Mouse (Mus musculus) heart, postnatal 36 days (tissue): Measurements from ENCODE around the gene Tmem39b. TPM values are rescaled to one million over a fixed set of nuclear protein-coding genes. Genes with fewer than 3 reads are reported as not detected.

Source experiments
- DNase-seq, 2 experiments: peaks; one replicate each; pipeline ENCODE4 v3.0.0; 2021 to 2022
- intact Hi-C: fragments of 180-260 bp; cut with DNase I; formaldehyde crosslinking; loops from one replicate; pipeline ENCODE4 v1.15.1; 2025
- total RNA-seq, 2 experiments: library from RNA; stranded (reverse); gene quantifications; 2 replicates each; pipeline ENCODE4 v1.2.3; 2021

The Tmem39b gene
- total RNA-seq, 2 experiments from 2014 or later, result 4.1 to 4.7 TPM

- no peak for DNase-seq
- intact Hi-C loops, result no loop called here
Measured at GRCm38 (mm10) chr4:129697191-129697590, 553 bp upstream of the Tmem39b start.

GRCm38 (mm10) chr4:129695815-129696157 is 852 bp downstream of the Tmem39b start:
- intact Hi-C loops, result loop anchor here (1.0 kb wide), 1 partner anchor 23 kb away; the partner anchor contains the start of gene Kpna6
- no peak for DNase-seq

DNA sequence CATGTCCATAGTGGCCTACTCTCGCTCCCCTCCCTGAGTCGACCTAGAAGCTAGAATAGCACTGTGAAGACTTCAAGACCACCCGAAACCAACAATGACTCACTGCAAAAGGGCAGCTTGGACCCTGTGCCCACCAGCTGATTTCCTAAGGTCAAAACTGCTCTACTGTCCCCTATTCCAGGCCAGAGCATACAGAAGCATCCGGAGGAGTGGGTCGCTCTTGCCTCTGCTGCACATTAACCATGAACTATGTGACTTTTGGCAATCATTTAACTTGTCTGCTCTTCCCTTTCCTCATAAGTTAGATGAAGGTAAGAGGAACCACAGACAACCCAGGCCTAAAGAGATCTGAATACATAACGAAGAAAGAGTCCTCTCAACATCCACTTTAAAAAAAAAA is 12.1 kb downstream of the Tmem39b start:
- DNase-seq, result no peak
- intact Hi-C loops, result no loop called here

DNA sequence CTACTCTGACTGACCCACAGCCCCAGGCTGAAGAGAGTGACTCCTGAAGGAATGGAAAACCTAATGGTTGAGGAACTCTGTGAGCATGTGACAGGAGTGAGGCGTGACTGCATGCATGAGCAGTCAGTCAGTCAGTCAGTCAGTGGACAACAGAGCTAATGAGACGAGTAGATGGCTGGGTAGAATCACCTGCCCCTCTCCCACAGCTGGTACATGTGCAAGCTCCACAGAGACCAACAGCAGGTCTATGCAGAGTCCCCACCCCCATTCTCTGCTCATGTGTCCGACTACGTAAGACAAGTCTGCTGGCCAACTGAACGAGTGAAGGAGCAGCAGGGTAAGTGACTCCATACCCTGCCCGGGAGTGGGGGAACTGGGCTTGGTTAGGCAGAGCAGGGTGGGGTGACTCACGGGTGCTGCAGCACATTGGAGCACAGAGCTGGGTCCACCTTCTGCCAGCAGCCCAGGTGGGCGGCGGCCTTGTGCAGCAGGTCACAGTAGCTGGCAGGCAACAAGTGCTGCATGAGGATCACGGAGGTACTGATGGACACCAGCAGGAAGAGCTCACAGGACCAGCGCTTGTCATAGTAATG is 12.6 kb downstream of the Tmem39b start:
- no peak for DNase-seq
- intact Hi-C loops, result no loop called here

- intact Hi-C loops, result no loop called here
- no peak for DNase-seq
Measured at GRCm38 (mm10) chr4:129681837-129682236, 14.8 kb downstream of the Tmem39b start.

- intact Hi-C loops, result loop anchor here (1.0 kb wide), 1 partner anchor 23 kb away; the partner anchor contains the start of gene Tmem39b
- DNase-seq, result no peak
Measured at GRCm38 (mm10) chr4:129672878-129673449, 23.7 kb downstream of the Tmem39b start.

DNA sequence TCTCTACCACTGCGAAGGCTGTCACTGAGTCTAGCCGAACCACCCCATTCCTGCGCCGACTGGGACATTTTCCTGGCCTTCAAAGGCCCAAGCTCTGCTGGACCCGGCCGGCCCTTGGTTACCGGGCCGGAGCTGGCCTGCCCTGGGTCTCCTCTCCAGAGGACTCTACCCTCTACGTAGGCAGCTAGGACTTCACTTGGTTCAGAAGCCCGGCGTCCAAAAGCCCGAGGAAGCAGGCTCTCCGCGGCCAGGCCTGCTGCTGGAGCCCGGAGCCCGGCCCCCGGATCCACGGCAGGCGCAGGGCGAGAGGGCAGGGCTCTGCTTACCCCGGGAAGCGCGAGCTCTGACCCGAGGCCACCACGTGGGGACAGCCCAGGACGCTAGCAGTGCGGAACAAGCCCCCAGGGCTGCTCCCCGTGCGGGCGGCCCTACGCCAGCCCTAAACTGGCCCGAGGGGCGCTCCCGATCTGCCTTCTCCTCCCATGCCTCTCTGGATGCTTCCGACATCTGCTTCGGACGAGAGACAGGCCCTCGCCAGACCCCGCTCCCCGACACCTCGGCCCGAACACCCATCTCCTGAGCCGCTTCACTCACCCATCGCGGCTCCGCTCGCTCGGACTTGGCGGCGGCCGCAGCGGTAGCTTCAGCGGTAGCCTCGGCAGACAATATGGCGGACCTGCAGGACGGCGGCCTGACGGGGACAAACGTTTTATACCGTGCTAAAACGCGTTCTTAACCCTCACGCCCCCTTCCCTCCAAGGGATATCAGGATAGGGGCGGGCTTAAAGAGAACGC is 24.4 kb downstream of the Tmem39b start, which contains the start of gene Kpna6:
TSS of gene Kpna6 (minus strand) at position 685 of the 795 bp plus-strand sequence.
- intact Hi-C loops, result loop anchor here (1.0 kb wide), 1 partner anchor 24 kb away; the partner anchor contains the start of gene Tmem39b
- peak; percentile 94 to 95 for DNase-seq

DNA sequence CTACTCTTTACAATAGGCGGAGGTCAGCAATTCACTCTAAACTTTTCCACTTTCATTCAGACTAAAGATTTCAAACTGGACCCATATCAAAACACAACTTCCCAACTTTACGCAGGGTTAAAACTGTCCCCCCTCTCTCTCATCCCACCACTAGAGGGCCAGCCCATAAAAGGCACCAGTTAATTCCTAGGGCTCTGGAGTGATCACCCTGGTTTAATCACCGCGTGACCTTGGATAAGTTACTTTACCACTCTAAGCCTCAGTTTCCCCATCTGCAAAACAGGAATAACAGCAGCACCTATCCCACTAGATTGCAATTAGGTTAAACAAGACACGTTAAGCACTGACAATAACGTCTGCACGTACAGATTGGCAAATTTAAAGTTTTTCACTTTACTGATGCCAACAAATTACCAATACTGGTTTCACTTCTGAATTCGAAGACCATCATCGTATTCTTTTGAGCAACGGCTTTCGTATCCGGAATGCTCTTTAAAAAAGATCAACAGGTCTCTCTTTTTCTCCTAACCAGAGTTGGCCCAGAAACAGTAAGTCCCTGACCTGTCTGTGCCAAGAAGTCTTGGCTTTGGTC is 25.1 kb downstream of the Tmem39b start:
- DNase-seq, result peak; percentile 50 to 56
- intact Hi-C loops, result loop anchor here (1.0 kb wide), 1 partner anchor 25 kb away; the partner anchor contains the start of gene Tmem39b

GRCm38 (mm10) chr4:129662255-129662813 is 34.3 kb downstream of the Tmem39b start:
- no peak for DNase-seq
- intact Hi-C loops, result no loop called here

DNA sequence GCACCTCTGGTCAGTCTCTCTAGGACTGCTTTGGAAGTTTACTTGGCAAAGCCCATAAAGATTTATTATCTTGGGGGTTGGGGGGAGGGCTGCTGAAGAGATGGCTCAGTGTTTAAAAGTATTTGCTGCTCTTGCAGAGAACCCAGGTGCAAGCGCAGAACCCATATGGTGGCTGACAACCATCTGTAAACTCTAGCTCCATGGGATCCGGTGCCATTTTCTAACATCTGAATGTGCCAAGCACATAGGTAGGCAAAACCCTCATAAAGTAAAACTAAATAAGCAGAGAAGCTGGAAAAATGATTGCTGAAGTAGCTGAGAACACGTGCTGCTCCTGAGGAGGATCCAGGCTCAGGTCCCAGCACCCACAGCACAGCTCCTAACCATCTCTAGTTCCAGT is 35.1 kb downstream of the Tmem39b start:
- no peak for DNase-seq
- intact Hi-C loops, result no loop called here

GRCm38 (mm10) chr4:129654770-129655169 is 41.9 kb downstream of the Tmem39b start:
- no peak for DNase-seq
- intact Hi-C loops, result no loop called here

DNA sequence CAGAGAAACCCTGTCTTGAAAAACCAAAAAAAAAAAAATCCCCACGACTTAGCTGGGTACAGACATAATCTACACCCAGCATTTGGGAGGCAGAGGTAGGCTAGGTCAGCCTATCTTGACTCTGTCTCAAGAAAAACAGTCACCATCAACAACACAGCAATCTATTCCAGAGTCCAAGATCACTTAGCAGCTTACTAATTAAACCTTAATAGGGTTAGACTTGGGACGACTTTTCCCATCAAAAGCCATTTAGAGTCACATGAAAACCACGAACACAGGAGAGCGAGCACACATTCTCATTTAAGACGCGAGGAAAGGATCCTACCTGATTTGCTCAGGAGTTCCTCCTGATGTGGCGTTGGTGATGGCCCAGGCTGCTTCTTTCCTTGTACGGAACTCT is 46.3 kb downstream of the Tmem39b start:
- DNase-seq, result no peak
- intact Hi-C loops, result no loop called here

DNA sequence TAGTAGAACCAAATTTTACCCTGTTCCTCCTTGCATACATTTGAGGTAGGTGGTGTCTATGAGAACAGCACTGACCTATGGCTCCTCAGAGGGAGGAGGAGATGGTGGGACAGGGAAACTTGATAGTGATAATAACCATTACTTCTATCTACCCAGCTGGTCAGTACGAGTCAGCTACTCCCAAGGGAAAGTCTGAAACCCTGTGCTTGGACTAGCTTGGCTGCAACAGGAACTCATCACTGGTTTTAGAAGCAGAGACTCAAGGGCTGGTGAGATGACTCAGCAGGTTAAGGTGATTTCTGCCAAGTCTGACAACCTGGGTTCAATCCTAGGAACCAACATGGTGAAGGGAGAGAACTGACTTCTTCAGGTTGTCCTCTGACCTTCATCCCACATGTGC is 48.0 kb downstream of the Tmem39b start:
- intact Hi-C loops, result no loop called here
- DNase-seq, result no peak

- intact Hi-C loops, result no loop called here
- DNase-seq, result no peak
Measured at GRCm38 (mm10) chr4:129645204-129645603, 51.4 kb downstream of the Tmem39b start.

- no peak for DNase-seq
- intact Hi-C loops, result no loop called here
Measured at GRCm38 (mm10) chr4:129641756-129642155, 54.9 kb downstream of the Tmem39b start.

DNA sequence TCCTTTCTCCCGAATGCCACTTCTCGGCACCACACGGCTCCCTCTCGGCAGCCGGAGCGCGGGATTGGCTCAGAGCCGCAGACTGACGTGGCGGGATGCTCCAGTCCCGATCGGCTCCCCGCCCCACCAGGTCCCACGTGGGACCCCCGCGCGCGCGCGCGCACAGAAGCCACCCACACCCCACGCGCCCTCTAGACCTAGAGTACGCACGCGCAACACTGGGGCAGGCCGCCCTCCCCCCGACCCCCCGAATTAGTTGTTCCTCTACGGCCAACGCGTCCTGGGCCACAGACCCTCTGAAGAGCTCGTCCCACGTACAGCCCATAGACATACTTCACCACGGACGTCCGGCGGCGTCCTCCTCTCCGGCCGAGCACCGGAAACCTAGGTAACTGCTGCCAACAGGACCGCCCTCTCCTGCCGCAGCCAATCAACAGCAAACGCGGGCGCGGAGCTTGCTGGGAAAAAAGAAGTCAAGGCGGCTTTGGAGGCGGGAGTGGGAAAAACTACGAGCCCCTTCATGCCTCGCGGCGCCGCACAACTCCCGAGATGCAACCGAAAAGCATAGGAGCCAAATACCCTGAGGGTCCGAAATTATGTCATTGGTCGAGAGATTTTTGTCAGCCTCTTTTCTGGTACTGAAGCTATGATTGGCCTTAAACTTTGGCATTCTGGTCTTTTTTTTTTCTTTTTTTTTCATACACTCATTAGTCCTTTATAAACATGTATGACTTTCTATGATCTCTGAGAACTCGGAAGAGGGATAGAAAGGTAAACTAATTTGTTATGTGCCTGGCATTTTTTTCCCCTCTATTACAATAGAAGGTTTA is 55.8 kb downstream of the Tmem39b start, which contains the start of gene Txlna:
TSS of gene Txlna (minus strand) at position 428 of the 830 bp plus-strand sequence.
- DNase-seq, result peak; percentile 95 to 96
- intact Hi-C loops, result loop anchor here (1.0 kb wide), 1 partner anchor 17 kb away; no protein-coding TSS in a partner anchor

GRCm38 (mm10) chr4:129640101-129640637 is 56.5 kb downstream of the Tmem39b start:
- intact Hi-C loops, result loop anchor here (1.0 kb wide), 1 partner anchor 16 kb away; no protein-coding TSS in a partner anchor
- peak in 1 of 2 experiments; percentile 39 for DNase-seq

DNA sequence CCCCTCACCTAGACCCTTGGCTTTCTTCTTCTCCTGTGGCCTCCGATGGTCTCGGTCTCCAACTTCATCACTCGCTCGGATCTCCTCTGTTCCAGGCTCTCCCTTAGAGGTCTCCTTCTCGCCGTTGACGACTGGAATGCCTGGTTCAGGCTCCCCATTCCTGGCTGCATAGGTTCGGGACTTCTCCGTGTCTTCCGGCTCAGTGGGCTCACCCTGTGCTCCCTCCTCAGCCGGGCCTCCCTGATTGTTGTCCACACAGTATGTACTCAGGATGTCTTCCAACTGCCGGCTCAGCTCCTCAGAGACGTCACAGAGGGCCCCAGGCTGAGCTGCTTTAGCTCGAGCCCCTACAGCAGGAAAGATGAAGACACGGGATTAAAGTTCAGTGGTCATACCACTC is 57.4 kb downstream of the Tmem39b start:
- intact Hi-C loops, result no loop called here
- no peak for DNase-seq

- DNase-seq, result no peak
- intact Hi-C loops, result no loop called here
Measured at GRCm38 (mm10) chr4:129633852-129634251, 62.8 kb downstream of the Tmem39b start.
